Mouse (Mus musculus): ENCODE data around the gene Nmt1. TPM values are rescaled to one million over a fixed set of nuclear protein-coding genes. Genes with fewer than 3 reads are reported as not detected.

Nmt1 gene
- polyA plus RNA-seq, 1 experiment from 2014 or later = 52.2 TPM

GRCm38 (mm10) chr11:103104469-103104868 lies 76.5 kb downstream of the Nmt1 start:
- WGBS = 62% methylated on average over 7 of the region's 7 CpGs
- peak overlapping the region; percentile 89 for H3K4me2 ChIP-seq
- H3K36me3 ChIP-seq = no peaks in the 10 kb centered on the region
- H3K9me3 ChIP-seq = no peaks in the 10 kb centered on the region
- peak; percentile 19; the same call in 1 of the 2 replicates for ATAC-seq (ENCODE audit: insufficient read depth, low FRiP score, low read depth)
- peaks cover 10% of the 10 kb centered on the region; the same call in 1 of the 2 replicates for H3K27me3 ChIP-seq (replicated peaks)
- H3K4me1 ChIP-seq = peaks cover 30% of the 10 kb centered on the region
- H3K9ac ChIP-seq = no peak overlapping the region
- H3K27ac ChIP-seq = no peak overlapping the region; the same call in 1 of the 2 replicates
- no peak overlapping the region for H3K4me3 ChIP-seq (replicated peaks)

- no peak overlapping the region for H3K27ac ChIP-seq
- 0 out of 2 replicates have a peak, but pooled peaks cover 9% of the 10 kb centered on the region for H3K27me3 ChIP-seq (replicated peaks)
- H3K4me3 ChIP-seq (replicated peaks) = no peak overlapping the region
- H3K36me3 ChIP-seq = no peaks in the 10 kb centered on the region
- peaks cover 28% of the 10 kb centered on the region for H3K4me1 ChIP-seq
- no peak overlapping the region for H3K4me2 ChIP-seq
- 53% methylated on average over 14 of the region's 14 CpGs for WGBS
- H3K9ac ChIP-seq = no peak overlapping the region
- no peak for ATAC-seq (ENCODE audit: insufficient read depth, low FRiP score, low read depth)
- H3K9me3 ChIP-seq = no peaks in the 10 kb centered on the region
Observed at GRCm38 (mm10) chr11:103105180-103105725, 77.3 kb downstream of the Nmt1 start.

- H3K4me2 ChIP-seq = no peak overlapping the region
- WGBS = 88% methylated on average over 6 of the region's 6 CpGs
- H3K27me3 ChIP-seq (replicated peaks) = 0 out of 2 replicates have a peak, but pooled peaks cover 7% of the 10 kb centered on the region
- H3K9me3 ChIP-seq = no peaks in the 10 kb centered on the region
- H3K9ac ChIP-seq = no peak overlapping the region
- H3K4me3 ChIP-seq (replicated peaks) = no peak overlapping the region
- no peak for ATAC-seq (ENCODE audit: insufficient read depth, low FRiP score, low read depth)
- no peak overlapping the region for H3K27ac ChIP-seq
- H3K4me1 ChIP-seq = peaks cover 24% of the 10 kb centered on the region
- H3K36me3 ChIP-seq = no peaks in the 10 kb centered on the region
Observed at GRCm38 (mm10) chr11:103105810-103106209, 77.8 kb downstream of the Nmt1 start.

GRCm38 (mm10) chr11:103106386-103106785 lies 78.4 kb downstream of the Nmt1 start:
- ATAC-seq (ENCODE audit: insufficient read depth, low FRiP score, low read depth) = no peak
- H3K27ac ChIP-seq = no peak overlapping the region
- no peaks in the 10 kb centered on the region for H3K36me3 ChIP-seq
- H3K4me1 ChIP-seq = peaks cover 22% of the 10 kb centered on the region
- WGBS = 63% methylated on average over 4 of the region's 4 CpGs
- H3K9ac ChIP-seq = no peak overlapping the region
- H3K27me3 ChIP-seq (replicated peaks) = 0 out of 2 replicates have a peak, but pooled peaks cover under 1% of the 10 kb centered on the region
- H3K4me2 ChIP-seq = no peak overlapping the region
- H3K4me3 ChIP-seq (replicated peaks) = no peak overlapping the region
- H3K9me3 ChIP-seq = no peaks in the 10 kb centered on the region

- no peak for ATAC-seq (ENCODE audit: insufficient read depth, low FRiP score, low read depth)
- H3K27me3 ChIP-seq (replicated peaks) = no peaks in the 10 kb centered on the region
- H3K9ac ChIP-seq = no peak overlapping the region
- 24% methylated on average over 10 of the region's 10 CpGs for WGBS
- H3K9me3 ChIP-seq = no peaks in the 10 kb centered on the region
- H3K36me3 ChIP-seq = no peaks in the 10 kb centered on the region
- H3K4me2 ChIP-seq = peak overlapping the region; percentile 75
- peak overlapping the region; percentile 78 for H3K27ac ChIP-seq
- peak overlapping the region; percentile 35 for H3K4me3 ChIP-seq (replicated peaks)
- peaks cover 22% of the 10 kb centered on the region for H3K4me1 ChIP-seq
Observed at GRCm38 (mm10) chr11:103111301-103111700, 83.3 kb downstream of the Nmt1 start.

- H3K4me3 ChIP-seq (replicated peaks) = peak overlapping the region; percentile 35
- peak overlapping the region; percentile 75 for H3K4me2 ChIP-seq
- H3K9ac ChIP-seq = peak overlapping the region; percentile 14; the same call in 1 of the 2 replicates
- peaks cover 22% of the 10 kb centered on the region for H3K4me1 ChIP-seq
- ATAC-seq (ENCODE audit: insufficient read depth, low FRiP score, low read depth) = no peak
- H3K27ac ChIP-seq = peak overlapping the region; percentile 78
- no peaks in the 10 kb centered on the region for H3K36me3 ChIP-seq
- 2% methylated on average over 28 of the region's 28 CpGs for WGBS
- H3K27me3 ChIP-seq (replicated peaks) = no peaks in the 10 kb centered on the region
- H3K9me3 ChIP-seq = no peaks in the 10 kb centered on the region
Observed at GRCm38 (mm10) chr11:103111881-103112551, 84.0 kb downstream of the Nmt1 start.

- Histone ChIP-seq H3K9ac (no peak overlapping the region), H3K4me3 (replicated peaks) (peak overlapping the region; percentile 35), H3K27me3 (replicated peaks) (no peaks in the 10 kb centered on the region), H3K27ac (peak overlapping the region; percentile 78), H3K36me3 (no peaks in the 10 kb centered on the region), H3K4me1 (peaks cover 22% of the 10 kb centered on the region), H3K9me3 (no peaks in the 10 kb centered on the region), H3K4me2 (peak overlapping the region; percentile 75)
- 33% methylated on average over 9 of the region's 9 CpGs for WGBS
- no peak for ATAC-seq (ENCODE audit: insufficient read depth, low FRiP score, low read depth)
Observed at GRCm38 (mm10) chr11:103112552-103112912, 84.5 kb downstream of the Nmt1 start.

GRCm38 (mm10) chr11:103113005-103113404 lies 85.0 kb downstream of the Nmt1 start:
- 57% methylated on average over 12 of the region's 12 CpGs for WGBS
- ATAC-seq (ENCODE audit: insufficient read depth, low FRiP score, low read depth) = no peak
- Histone ChIP-seq H3K4me2 (peak overlapping the region; percentile 75; the same call in 1 of the 2 replicates), H3K4me3 (replicated peaks) (no peak overlapping the region), H3K36me3 (no peaks in the 10 kb centered on the region), H3K27ac (peak overlapping the region; percentile 78), H3K27me3 (replicated peaks) (no peaks in the 10 kb centered on the region), H3K4me1 (peaks cover 22% of the 10 kb centered on the region), H3K9ac (no peak overlapping the region), H3K9me3 (no peaks in the 10 kb centered on the region)

- Histone ChIP-seq H3K27ac (peak overlapping the region; percentile 78), H3K27me3 (replicated peaks) (no peaks in the 10 kb centered on the region), H3K4me3 (replicated peaks) (no peak overlapping the region), H3K36me3 (no peaks in the 10 kb centered on the region), H3K4me2 (no peak overlapping the region), H3K4me1 (peaks cover 27% of the 10 kb centered on the region), H3K9ac (no peak overlapping the region), H3K9me3 (no peaks in the 10 kb centered on the region)
- no peak for ATAC-seq (ENCODE audit: insufficient read depth, low FRiP score, low read depth)
- WGBS = 78% methylated on average over 4 of the region's 4 CpGs
Observed at GRCm38 (mm10) chr11:103113771-103114170, 85.8 kb downstream of the Nmt1 start.

- peak overlapping the region; percentile 51; the same call in 1 of the 2 replicates for H3K9ac ChIP-seq
Observed at GRCm38 (mm10) chr11:103114270-103114943, 86.4 kb downstream of the Nmt1 start.

GRCm38 (mm10) chr11:103115163-103116007 lies 87.4 kb downstream of the Nmt1 start:
- Histone ChIP-seq H3K27ac (peak overlapping the region; percentile 95), H3K9me3 (no peaks in the 10 kb centered on the region), H3K9ac (peak overlapping the region; percentile 51; the same call in 1 of the 2 replicates), H3K4me1 (peaks cover 29% of the 10 kb centered on the region), H3K36me3 (no peaks in the 10 kb centered on the region), H3K4me3 (replicated peaks) (peak overlapping the region; percentile 66), H3K4me2 (peak overlapping the region; percentile 59), H3K27me3 (replicated peaks) (no peaks in the 10 kb centered on the region)
- ATAC-seq (ENCODE audit: insufficient read depth, low FRiP score, low read depth) = peak; percentile 74
- WGBS = under 1% methylated on average over 34 of the region's 34 CpGs

More at GRCm38 (mm10) chr11:103114270-103114943, 86.4 kb downstream of the Nmt1 start:
- Histone ChIP-seq H3K36me3 (no peaks in the 10 kb centered on the region), H3K9me3 (no peaks in the 10 kb centered on the region), H3K4me2 (peak overlapping the region; percentile 59), H3K27me3 (replicated peaks) (no peaks in the 10 kb centered on the region), H3K4me3 (replicated peaks) (peak overlapping the region; percentile 66), H3K4me1 (peaks cover 29% of the 10 kb centered on the region), H3K27ac (peak overlapping the region; percentile 95; the same call in 1 of the 2 replicates)
- ATAC-seq (ENCODE audit: insufficient read depth, low FRiP score, low read depth) = no peak
- WGBS = 84% methylated on average over 11 of the region's 11 CpGs
